Comparison of ENCODE assay signal across 9 mouse cellular contexts in the genomic region with DNA sequence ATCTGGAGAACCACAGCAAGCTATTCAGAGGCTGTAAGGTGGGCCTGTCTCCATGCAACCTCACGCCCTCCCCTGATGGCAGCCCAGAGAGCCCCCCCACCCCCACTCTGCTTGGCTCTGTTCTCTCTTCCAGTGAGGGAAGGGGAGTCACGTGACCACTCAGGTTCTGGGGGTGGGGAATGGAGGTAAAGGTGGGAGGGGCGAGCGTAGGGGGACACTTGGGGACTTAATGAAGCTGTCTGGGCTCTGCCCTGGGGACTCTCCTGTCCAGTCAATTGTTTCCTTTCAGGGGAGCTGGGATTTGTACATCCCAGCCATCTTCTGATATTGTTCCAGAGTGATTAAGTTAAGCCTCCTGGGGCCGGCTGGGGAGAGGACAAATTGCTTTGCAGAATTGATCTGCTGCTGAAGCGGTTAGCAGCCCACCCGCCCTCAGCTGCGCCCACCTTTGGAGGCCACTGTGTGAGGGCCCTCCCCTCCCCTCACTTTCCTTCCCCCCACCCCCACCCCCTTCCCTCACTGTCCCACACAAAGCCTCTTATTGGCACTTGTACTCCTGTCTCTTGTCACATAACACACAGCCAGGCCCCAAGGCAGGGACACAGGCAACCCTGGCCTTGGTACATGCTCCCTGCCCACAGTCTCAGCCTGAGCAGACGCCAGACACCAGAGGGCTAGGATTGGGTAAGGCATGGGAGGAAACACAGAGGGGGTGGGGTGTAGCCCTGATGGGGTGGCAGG. TPM values are rescaled to one million over a fixed set of nuclear protein-coding genes. Genes with fewer than 3 reads are reported as not detected.
A peak's percentile ranks its signal among the peaks of the same experiment; 100 is the strongest.
DNase-seq lines count a peak whose midpoint lies in the region; ATAC-seq and TF ChIP-seq lines count a peak whose summit lies in the region.
"Had no signal": no experiment of that assay in that cellular context is flagged by ENCODE, and none has a peak within 500 bp of the region (broad histone marks: within the 10 kb centered on the region; RNA-seq: fewer than 3 reads in every experiment).

No protein-coding gene starts in this region.

- H3K9me3 ChIP-seq in intestine, embryonic 15.5 days, result no peaks in the 10 kb centered on the region
- no peaks in the 10 kb centered on the region for H3K9me3 ChIP-seq in intestine, postnatal 0 days (ENCODE audit: control insufficient read depth)
- H3K9me3 ChIP-seq in embryonic facial prominence, embryonic 11.5 days (replicated peaks; ENCODE audit: control insufficient read depth, low read length), result no peaks in the 10 kb centered on the region
- no peaks in the 10 kb centered on the region for H3K9me3 ChIP-seq in hindbrain, embryonic 16.5 days (ENCODE audit: control insufficient read depth, low read length)
- no peaks in the 10 kb centered on the region for H3K9me3 ChIP-seq in neural tube, embryonic 12.5 days

- no peak overlapping the region for H3K27ac ChIP-seq in intestine, embryonic 15.5 days
- H3K27ac ChIP-seq in intestine, postnatal 0 days (ENCODE audit: low read depth, low read length), result no peak overlapping the region
- H3K27ac ChIP-seq in embryonic facial prominence, embryonic 11.5 days (replicated peaks; ENCODE audit: low read depth, low read length), result peak overlapping the region; percentile 41
- H3K27ac ChIP-seq in hindbrain, embryonic 16.5 days (ENCODE audit: low read depth, low read length), result peak overlapping the region; percentile 66
- H3K27ac ChIP-seq in neural tube, embryonic 12.5 days, result peak overlapping the region; percentile 82

- H3K36me3 ChIP-seq in intestine, embryonic 15.5 days, result no peaks in the 10 kb centered on the region
- H3K36me3 ChIP-seq in intestine, postnatal 0 days (ENCODE audit: control insufficient read depth, insufficient read depth), result no peaks in the 10 kb centered on the region
- H3K36me3 ChIP-seq in embryonic facial prominence, embryonic 11.5 days (replicated peaks; ENCODE audit: control insufficient read depth, insufficient read depth, low read depth, low read length), result no peaks in the 10 kb centered on the region
- H3K36me3 ChIP-seq in hindbrain, embryonic 16.5 days (ENCODE audit: control insufficient read depth, insufficient read depth, low read length), result no peaks in the 10 kb centered on the region
- no peaks in the 10 kb centered on the region for H3K36me3 ChIP-seq in neural tube, embryonic 12.5 days

- no peak overlapping the region for H3K4me2 ChIP-seq in intestine, embryonic 15.5 days (replicated peaks)
- H3K4me2 ChIP-seq in intestine, postnatal 0 days (replicated peaks; ENCODE audit: low read depth), result no peak overlapping the region
- H3K4me2 ChIP-seq in embryonic facial prominence, embryonic 11.5 days (ENCODE audit: low read depth, low read length), result peak overlapping the region; percentile 10
- peak overlapping the region; percentile 12; the same call in 1 of the 2 replicates for H3K4me2 ChIP-seq in hindbrain, embryonic 16.5 days (ENCODE audit: low read length)
- H3K4me2 ChIP-seq in neural tube, embryonic 12.5 days (replicated peaks), result peak overlapping the region; percentile 24

- WGBS in intestine, embryonic 15.5 days, result 18% methylated on average over 9 of the region's 9 CpGs
- 22% methylated on average over 9 of the region's 9 CpGs for WGBS in intestine, postnatal 0 days
- 4% methylated on average over 9 of the region's 9 CpGs for WGBS in embryonic facial prominence, embryonic 11.5 days
- 8% methylated on average over 9 of the region's 9 CpGs for WGBS in hindbrain, embryonic 16.5 days
- 5% methylated on average over 9 of the region's 9 CpGs for whole genome bisulfite sequencing in neural tube, embryonic 12.5 days

- ATAC-seq in intestine, embryonic 15.5 days, result peak; percentile 28; the same call in 1 of the 2 replicates
- ATAC-seq in intestine, postnatal 0 days, result no peak
- ATAC-seq in embryonic facial prominence, embryonic 11.5 days (replicated peaks; ENCODE audit: insufficient number of reproducible peaks, low FRiP score, low TSS enrichment, low read depth), result peak; percentile 81
- ATAC-seq in hindbrain, embryonic 16.5 days, result peak; percentile 57
- ATAC-seq in neural tube, embryonic 12.5 days (ENCODE audit: low FRiP score, low read depth), result peak; percentile 80
- ATAC-seq in cerebellum, adult (ENCODE audit: insufficient number of reproducible peaks, low FRiP score, low TSS enrichment), result no peak

- H3K27me3 ChIP-seq in intestine, embryonic 15.5 days (replicated peaks), result peaks cover 4% of the 10 kb centered on the region
- H3K27me3 ChIP-seq in intestine, postnatal 0 days (replicated peaks; ENCODE audit: control insufficient read depth, insufficient read depth, low read length), result no peaks in the 10 kb centered on the region
- no peaks in the 10 kb centered on the region; the same call in 1 of the 2 replicates for H3K27me3 ChIP-seq in embryonic facial prominence, embryonic 11.5 days (ENCODE audit: control insufficient read depth, insufficient read depth, low read length)
- no peaks in the 10 kb centered on the region for H3K27me3 ChIP-seq in hindbrain, embryonic 16.5 days (replicated peaks; ENCODE audit: control insufficient read depth, insufficient read depth, low read length)
- H3K27me3 ChIP-seq in neural tube, embryonic 12.5 days (replicated peaks), result peaks cover 6% of the 10 kb centered on the region

- peak; percentile 83 for DNase-seq in embryonic facial prominence, embryonic 11.5 days (ENCODE audit: low spot score)
- DNase-seq in T-cell, adult 2 months (ENCODE audit: low spot score), result no peak
- DNase-seq in left cerebral cortex, adult 18-20 months (ENCODE audit: low spot score in 2 of 2), result no peak

- TF ChIP-seq CTCF in intestine, postnatal 0 days (IDR thresholded peaks at IDR 0.05; ENCODE audit: low read depth), result no peak

- no peak overlapping the region for H3K9ac ChIP-seq in intestine, embryonic 15.5 days
- no peak overlapping the region for H3K9ac ChIP-seq in intestine, postnatal 0 days (ENCODE audit: low read depth, low read length)
- H3K9ac ChIP-seq in embryonic facial prominence, embryonic 11.5 days (replicated peaks; ENCODE audit: low read length), result peak overlapping the region; percentile 30; the same call in 1 of the 2 replicates
- peak overlapping the region; percentile 50 for H3K9ac ChIP-seq in hindbrain, embryonic 16.5 days (ENCODE audit: low read depth, low read length)
- 0 out of 2 replicates have a peak overlapping the region, but pooled peaks have one; percentile 42 for H3K9ac ChIP-seq in neural tube, embryonic 12.5 days

- no peak overlapping the region for H3K4me3 ChIP-seq in intestine, embryonic 15.5 days (replicated peaks)
- H3K4me3 ChIP-seq in intestine, postnatal 0 days (ENCODE audit: low read depth, low read length), result no peak overlapping the region
- no peak overlapping the region for H3K4me3 ChIP-seq in embryonic facial prominence, embryonic 11.5 days (ENCODE audit: low read depth, low read length)
- no peak overlapping the region for H3K4me3 ChIP-seq in hindbrain, embryonic 16.5 days (ENCODE audit: low read length)
- H3K4me3 ChIP-seq in neural tube, embryonic 12.5 days, result no peak overlapping the region; the same call in 1 of the 2 replicates

- H3K4me1 ChIP-seq in intestine, embryonic 15.5 days (replicated peaks), result 0 out of 2 replicates have a peak, but pooled peaks cover 7% of the 10 kb centered on the region
- no peaks in the 10 kb centered on the region for H3K4me1 ChIP-seq in intestine, postnatal 0 days (replicated peaks; ENCODE audit: control insufficient read depth, insufficient read depth, low read length)
- peaks cover 2% of the 10 kb centered on the region; the same call in 1 of the 2 replicates for H3K4me1 ChIP-seq in embryonic facial prominence, embryonic 11.5 days (ENCODE audit: control insufficient read depth, insufficient read depth, low read length)
- peaks cover 23% of the 10 kb centered on the region for H3K4me1 ChIP-seq in hindbrain, embryonic 16.5 days (ENCODE audit: control insufficient read depth, insufficient read depth, low read depth, low read length)
- peaks cover 33% of the 10 kb centered on the region for H3K4me1 ChIP-seq in neural tube, embryonic 12.5 days

RNA-seq across cellular contexts. Expression of gene Nptx1, which starts 11.5 kb away (rescaled TPM):
- polyA plus RNA-seq in intestine, embryonic 15.5 days (2015; fragmentation: Nextera tagmentation; extraction: Ambion mirVana), result 0.90 and 1.1 TPM in 2 replicates
- polyA plus RNA-seq in intestine, postnatal 0 days (2015; fragmentation: Nextera tagmentation; extraction: Ambion mirVana), result 0.26 and 0.37 TPM in 2 replicates
- polyA plus RNA-seq in embryonic facial prominence, embryonic 11.5 days (2014; fragmentation: Nextera tagmentation; extraction: Ambion mirVana), result 1.8 and 2.2 TPM in 2 replicates
- polyA plus RNA-seq in hindbrain, embryonic 16.5 days (2015; fragmentation: Nextera tagmentation; extraction: Ambion mirVana), result 15.6 and 22.4 TPM in 2 replicates
- 14.8 and 16.1 TPM in 2 replicates for polyA plus RNA-seq in neural tube, embryonic 12.5 days (2016; fragmentation: Nextera tagmentation; extraction: Ambion mirVana)
- 100 to 1,000 TPM; 226 to 265 TPM for total RNA-seq in left cerebral cortex, adult 18-20 months (2021)
- total RNA-seq: megakaryocyte, adult 5-6 weeks had no signal

RNA-seq across cellular contexts. Expression of gene Rptor, which starts 43.7 kb away (rescaled TPM):
- 9.0 and 10.1 TPM in 2 replicates for polyA plus RNA-seq in intestine, embryonic 15.5 days (2015; fragmentation: Nextera tagmentation; extraction: Ambion mirVana)
- polyA plus RNA-seq in intestine, postnatal 0 days (2015; fragmentation: Nextera tagmentation; extraction: Ambion mirVana), result 5.1 and 5.7 TPM in 2 replicates
- 10.1 and 10.4 TPM in 2 replicates for polyA plus RNA-seq in embryonic facial prominence, embryonic 11.5 days (2014; fragmentation: Nextera tagmentation; extraction: Ambion mirVana)
- polyA plus RNA-seq in hindbrain, embryonic 16.5 days (2015; fragmentation: Nextera tagmentation; extraction: Ambion mirVana), result 8.5 and 10.1 TPM in 2 replicates
- 17.8 and 19.0 TPM in 2 replicates for polyA plus RNA-seq in neural tube, embryonic 12.5 days (2016; fragmentation: Nextera tagmentation; extraction: Ambion mirVana)
- 10 to 100 TPM; 63.1 to 64.1 TPM for total RNA-seq in left cerebral cortex, adult 18-20 months (2021)

Comparison
In these comparisons a context has a peak if more than half of its experiments do, and no peak if none do; other contexts are left out.
1. ATAC-seq: peak in intestine, embryonic 15.5 days (single experiment), embryonic facial prominence, embryonic 11.5 days (single experiment), hindbrain, embryonic 16.5 days (single experiment) and neural tube, embryonic 12.5 days (single experiment); none in intestine, postnatal 0 days (single experiment) and cerebellum, adult (single experiment).
2. H3K27ac ChIP-seq: peak in embryonic facial prominence, embryonic 11.5 days (single experiment), hindbrain, embryonic 16.5 days (single experiment) and neural tube, embryonic 12.5 days (single experiment); none in intestine, embryonic 15.5 days (single experiment) and intestine, postnatal 0 days (single experiment).
3. H3K4me2 ChIP-seq: peak in embryonic facial prominence, embryonic 11.5 days (single experiment), hindbrain, embryonic 16.5 days (single experiment) and neural tube, embryonic 12.5 days (single experiment); none in intestine, embryonic 15.5 days (single experiment) and intestine, postnatal 0 days (single experiment).
4. H3K9ac ChIP-seq: peak in embryonic facial prominence, embryonic 11.5 days (single experiment), hindbrain, embryonic 16.5 days (single experiment) and neural tube, embryonic 12.5 days (single experiment); none in intestine, embryonic 15.5 days (single experiment) and intestine, postnatal 0 days (single experiment).